Mouse (Mus musculus) skeletal muscle tissue, adult 2 months (tissue): ENCODE measurements around the gene Gm49388.

Experiments
- DNase-seq: peaks from one replicate; pipeline ENCODE4 v3.0.0-alpha.2; 2012; ENCODE audit warnings: low read depth, low spot score

Gene Gm49388

DNA sequence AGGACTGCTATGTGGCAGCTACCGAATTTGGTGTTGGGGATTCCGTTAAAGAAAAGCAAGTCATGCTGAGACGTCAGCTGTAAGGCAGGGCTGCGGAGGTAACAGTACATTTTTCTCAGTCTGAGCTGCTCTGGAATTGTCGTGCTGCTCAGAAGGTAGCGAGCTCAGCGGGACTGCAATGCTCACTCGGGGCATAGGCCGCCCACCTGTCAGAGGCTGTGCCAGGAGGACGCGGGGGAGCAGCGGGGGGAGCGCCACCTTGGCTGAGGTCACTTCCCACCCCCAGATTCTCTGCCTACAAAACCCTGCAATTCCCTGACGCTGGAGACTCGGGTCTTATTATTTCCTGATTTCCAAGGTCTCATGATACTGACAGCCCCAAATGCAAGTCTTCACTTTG is 55.5 kb downstream of the Gm49388 start:
- no peak for DNase-seq

- peak; percentile 96 for DNase-seq
These were observed 56.1 kb downstream of the Gm49388 start for GRCm38 (mm10) chr7:127841340-127842000.

DNA sequence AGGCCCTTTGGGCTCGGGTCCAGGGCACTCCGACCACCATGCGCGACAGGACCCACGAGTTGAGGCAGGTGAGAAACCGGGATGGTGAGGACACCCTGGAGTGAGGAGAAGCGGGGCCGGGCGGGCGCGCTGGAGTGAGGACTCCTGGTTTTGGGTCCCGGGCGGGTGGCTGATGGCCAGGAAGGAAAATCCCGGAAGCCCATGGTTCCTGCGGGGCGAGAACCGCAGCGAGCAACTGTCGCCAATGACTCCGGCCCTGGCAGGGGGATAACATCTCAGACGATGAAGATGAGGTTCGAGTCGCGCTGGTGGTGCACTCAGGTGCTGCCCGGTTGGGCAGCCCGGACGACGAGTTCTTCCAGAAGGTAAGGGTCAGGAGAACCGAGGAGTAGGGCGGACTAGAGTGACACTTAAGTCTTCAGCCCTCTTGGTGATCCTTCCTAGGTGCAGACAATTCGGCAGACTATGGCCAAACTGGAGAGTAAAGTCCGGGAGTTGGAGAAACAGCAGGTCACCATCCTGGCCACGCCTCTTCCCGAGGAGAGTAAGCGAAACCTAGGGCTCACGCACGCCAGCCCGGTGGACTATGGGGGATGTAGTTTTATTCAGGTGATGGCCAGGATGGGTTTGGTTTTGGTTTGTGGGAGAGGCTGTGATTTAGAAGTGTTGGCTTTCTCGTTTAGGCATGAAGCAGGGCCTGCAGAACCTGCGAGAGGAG is 56.8 kb downstream of the Gm49388 start:
- DNase-seq = peak; percentile 74

DNA sequence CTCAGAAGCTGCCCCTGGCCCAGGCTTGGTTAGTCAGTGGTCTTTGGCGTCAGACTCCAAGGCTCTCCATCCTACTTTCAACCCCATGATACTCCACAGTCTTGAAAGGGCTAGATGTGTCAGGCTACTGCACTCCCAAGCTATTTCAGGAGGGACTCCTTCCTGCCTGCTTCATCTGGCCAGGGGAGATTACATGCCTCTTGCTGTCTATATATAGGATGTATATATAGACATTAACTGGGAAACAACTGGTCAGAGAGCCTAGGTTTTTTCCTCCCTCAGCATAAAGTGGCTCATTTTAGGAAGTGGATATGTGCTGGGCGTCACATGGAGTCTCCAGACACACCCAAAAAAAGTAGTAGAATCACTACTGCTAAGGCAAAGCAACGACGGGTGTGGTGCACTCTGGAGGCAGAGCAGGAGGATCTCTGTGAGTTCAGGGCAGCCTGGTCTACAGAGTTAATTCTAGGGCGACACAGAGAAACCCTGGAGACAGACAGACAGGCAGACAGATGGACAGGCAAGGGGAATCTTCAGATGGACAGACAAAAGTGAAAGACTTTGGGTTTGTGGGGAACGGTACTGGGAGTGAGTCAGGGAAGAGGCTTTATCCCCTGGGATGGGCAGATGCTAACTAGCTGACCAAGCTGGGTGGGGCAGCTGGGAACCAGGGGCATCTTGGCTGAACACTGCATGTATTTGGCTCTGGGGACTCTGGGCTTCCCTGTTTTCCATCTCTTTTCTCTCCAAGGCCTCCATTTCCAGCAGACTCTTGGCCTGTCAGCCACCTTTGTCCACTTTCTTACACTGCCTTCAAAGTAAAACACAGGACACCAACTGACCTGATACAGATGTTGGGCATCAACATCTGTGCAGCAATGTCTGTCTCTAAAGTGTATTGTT is 64.8 kb downstream of the Gm49388 start:
- peak; percentile 34 for DNase-seq

GRCm38 (mm10) chr7:127850906-127851305 is 65.5 kb downstream of the Gm49388 start:
- DNase-seq = peak; percentile 87
